Mouse (Mus musculus): ENCODE measurements around the gene 1810009A15Rik. TPM values are rescaled to one million over a fixed set of nuclear protein-coding genes. Genes with fewer than 3 reads are reported as not detected.

Gene 1810009A15Rik
- polyA plus RNA-seq (2015; fragmentation: Nextera tagmentation; extraction: Ambion mirVana) = 76.8 and 83.8 TPM in 2 replicates

DNA sequence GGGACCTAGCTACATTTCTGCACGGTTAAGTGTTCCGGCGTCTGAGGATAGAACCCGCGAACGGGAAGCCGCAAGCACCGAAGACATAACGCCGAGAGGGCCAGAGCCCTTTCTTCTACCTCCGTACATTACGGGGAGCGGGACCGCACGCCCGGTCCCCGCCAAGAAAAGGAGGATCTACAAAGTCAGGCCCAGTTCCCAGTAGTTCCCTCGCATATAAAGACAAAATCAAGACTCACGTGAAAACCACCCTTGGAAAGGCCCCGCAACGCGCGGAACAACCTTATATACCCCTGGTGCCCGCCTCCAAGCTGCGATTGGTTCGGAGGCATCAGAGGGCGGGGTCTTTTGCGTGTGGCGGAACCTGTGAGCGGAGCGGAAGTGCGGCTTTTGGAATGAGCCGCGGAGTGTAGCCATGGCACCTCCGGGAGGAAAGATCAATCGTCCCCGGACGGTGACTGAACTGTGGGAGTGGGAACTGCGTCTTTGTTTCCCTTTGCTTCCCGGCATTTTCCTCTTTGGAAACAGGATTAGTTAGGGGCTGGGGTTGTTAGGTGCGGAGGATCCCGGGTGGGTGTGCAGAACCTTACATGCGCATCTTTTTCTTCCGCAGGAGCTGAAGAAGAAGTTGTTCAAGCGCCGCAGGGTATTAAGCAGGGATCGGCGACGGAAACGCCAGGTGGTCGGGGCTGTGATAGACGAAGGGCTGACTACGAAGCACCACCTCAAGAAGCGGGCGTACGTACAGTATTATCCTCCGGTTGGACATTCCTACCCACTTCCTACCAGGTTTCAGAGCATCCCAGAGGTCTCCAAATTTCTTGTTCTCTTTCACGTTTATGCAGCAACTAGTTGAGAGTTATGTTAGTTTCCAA, at the start of gene 1810009A15Rik, which contains the start of gene Gm49416:
TSS of gene 1810009A15Rik (plus strand) at position 343 of the 875 bp plus-strand sequence.
TSS of gene Gm49416 (plus strand) at position 416 of the 875 bp plus-strand sequence.

DNA sequence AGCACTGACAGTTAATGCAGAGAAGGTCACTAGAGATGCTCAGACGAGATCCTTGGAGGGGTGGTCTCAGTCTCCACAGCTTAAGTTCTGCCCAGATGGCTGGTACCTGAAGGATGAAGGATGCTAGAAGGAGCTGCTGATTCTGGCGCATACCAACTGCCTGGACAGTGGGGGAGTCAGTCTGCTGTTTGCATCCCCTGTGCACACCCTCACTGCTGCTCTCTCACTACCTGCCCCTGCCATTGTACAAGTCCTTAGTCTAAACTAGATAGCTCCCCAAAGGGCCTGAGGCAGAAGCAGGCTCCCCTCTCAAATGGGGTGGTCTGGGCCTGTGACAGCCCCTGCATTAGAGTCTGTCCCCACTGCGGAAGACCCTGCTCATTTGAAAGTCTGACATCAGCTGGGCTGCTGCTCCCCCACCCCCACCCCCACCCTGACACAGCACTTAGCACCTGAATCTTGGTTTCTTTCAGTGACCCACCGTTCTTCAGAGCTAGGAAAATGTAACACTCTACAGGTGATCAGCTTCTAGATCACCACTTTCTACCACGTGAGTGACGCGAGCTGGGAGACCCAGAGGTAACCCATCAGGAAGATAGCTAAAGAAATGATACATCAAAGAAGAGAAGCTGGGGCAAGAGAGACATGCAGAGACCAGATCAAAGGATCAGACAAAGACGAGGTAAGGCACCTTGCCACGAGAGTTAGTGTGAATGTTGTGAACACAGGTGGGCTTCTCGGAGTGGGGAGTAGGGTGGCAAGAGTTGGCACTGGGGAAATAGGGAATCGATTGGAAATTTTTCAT, 49.3 kb upstream of the 1810009A15Rik start, which contains the start of gene Gng3:
TSS of gene Gng3 (minus strand) at position 92 of the 805 bp plus-strand sequence.

DNA sequence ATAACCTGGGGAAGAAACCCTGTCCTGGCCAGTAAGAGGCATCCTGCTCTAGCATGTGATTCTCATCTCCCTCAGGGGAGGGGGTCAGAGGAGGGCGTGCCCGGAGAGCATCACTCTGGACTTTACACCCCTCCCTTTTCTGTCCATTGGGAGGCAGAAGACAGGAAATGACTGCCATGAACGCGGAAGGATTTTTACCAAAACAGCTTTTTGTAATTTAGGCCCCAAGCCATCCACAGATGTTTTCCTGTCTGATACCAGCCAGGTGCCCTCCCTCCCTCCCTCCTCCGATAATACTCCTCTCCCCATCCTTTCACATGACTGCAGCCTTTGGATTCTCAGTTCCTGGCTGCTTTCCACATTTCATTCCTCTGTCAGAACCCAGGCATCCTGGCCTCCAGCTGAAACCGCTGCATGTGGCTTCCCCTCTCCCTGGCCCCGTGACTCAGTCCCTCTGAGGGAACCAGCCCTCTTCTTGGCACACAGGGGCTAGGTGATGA, 38.2 kb upstream of the 1810009A15Rik start, which contains the start of gene Lrrn4cl:
TSS of gene Lrrn4cl (plus strand) at position 367 of the 500 bp plus-strand sequence.

DNA sequence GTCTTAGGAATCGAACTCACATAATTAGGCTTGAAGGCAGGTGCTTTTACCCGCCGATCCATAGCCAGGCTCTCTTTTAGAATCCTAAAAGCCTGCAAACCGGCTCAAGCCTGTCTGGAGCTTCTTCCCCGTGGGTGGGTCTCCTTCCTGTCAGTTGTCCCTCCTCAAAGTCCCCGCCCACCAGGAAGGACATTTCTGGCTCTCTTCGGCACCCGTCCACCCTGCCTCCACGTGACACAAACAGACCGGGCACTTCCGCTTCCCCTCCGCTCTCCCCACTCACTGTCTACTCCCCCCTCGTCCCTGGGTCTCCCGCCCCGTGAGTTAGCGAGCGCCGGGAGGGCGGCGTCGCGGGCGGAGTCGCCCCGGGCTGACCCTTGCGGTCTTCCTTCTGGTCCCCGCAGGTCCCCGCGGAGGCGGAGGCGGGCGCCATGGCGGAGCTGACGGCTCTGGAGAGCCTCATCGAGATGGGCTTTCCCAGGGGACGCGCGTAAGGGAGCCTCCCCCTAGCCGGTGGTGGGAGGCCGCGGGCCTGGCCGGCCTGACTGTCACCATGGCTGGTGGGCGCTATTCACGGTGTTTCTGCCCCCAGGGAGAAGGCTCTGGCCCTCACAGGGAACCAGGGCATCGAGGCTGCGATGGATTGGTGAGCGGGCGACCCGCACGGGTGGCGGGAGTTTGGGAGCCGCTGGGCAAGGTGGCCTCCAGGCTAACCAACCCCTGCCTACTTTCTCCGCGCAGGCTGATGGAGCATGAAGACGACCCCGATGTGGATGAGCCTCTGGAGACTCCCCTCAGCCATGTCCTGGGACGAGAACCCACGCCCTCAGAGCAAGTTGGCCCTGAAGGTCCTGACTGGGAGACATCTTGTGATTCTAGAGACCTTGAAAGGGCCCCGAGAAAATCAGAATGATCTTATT, 17.1 kb upstream of the 1810009A15Rik start, which contains the start of gene Ubxn1:
TSS of gene Ubxn1 (plus strand) at position 230 of the 920 bp plus-strand sequence.

DNA sequence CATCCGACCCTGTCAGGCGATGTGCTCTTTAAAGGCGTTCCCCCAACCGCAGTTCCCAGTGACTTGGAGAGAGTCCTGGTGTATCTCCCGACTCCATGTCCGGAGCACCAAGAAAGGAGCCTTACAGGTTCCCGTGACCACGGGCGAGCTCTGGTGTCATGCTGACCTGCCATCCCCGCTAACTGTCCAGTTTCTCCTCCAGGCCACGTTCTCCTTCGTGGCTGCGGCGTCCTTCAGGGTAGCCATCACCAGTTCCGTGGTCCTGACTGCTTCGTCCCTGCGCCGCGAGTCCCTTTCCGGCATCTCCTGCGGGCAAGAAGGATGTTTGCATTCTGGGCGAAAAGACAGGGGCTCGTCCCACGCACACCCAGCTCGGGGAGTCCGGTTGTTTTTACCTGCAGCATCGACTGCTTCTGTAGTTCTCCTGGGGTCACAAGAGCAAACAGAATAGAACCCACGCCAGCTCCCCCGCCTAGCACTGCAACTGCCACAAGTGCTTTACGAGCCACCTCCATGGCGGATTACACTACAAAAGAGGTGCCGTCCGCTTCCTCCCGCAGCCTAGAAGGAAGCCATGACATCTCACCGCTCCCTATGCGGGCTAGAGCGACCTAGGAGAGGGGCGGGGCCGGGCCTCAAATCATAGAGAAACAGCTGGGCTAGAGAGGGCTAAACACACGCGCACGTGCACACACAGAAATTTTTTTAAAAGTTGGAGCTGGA, 8.2 kb upstream of the 1810009A15Rik start, which contains the start of gene Uqcc3:
TSS of gene Uqcc3 (minus strand) at position 613 of the 723 bp plus-strand sequence.

DNA sequence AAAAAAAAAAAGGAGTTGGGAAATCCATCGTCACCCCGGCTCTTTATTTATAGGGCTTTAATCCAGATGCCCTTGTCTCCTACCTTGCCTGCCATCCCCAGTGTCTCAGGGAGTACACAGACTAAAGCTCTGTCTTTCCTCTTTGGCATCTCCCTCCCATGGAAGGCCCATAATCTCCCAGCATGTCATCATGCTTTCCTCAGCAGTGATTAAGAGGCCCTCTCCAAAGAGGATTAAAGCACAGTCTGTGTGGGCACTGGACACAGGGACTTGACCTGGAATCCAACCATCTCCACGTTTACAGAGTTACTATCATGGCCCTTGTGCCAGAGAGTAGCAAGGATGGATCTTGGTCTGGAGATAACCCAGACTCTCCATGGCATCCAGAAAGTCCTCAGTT, 5.0 kb upstream of the 1810009A15Rik start, which contains the start of the genes Lbhd1 and Gm49403:
TSS of gene Lbhd1 (plus strand) at position 117 of the 400 bp plus-strand sequence.
TSS of gene Gm49403 (plus strand) at position 315 of the 400 bp plus-strand sequence.

DNA sequence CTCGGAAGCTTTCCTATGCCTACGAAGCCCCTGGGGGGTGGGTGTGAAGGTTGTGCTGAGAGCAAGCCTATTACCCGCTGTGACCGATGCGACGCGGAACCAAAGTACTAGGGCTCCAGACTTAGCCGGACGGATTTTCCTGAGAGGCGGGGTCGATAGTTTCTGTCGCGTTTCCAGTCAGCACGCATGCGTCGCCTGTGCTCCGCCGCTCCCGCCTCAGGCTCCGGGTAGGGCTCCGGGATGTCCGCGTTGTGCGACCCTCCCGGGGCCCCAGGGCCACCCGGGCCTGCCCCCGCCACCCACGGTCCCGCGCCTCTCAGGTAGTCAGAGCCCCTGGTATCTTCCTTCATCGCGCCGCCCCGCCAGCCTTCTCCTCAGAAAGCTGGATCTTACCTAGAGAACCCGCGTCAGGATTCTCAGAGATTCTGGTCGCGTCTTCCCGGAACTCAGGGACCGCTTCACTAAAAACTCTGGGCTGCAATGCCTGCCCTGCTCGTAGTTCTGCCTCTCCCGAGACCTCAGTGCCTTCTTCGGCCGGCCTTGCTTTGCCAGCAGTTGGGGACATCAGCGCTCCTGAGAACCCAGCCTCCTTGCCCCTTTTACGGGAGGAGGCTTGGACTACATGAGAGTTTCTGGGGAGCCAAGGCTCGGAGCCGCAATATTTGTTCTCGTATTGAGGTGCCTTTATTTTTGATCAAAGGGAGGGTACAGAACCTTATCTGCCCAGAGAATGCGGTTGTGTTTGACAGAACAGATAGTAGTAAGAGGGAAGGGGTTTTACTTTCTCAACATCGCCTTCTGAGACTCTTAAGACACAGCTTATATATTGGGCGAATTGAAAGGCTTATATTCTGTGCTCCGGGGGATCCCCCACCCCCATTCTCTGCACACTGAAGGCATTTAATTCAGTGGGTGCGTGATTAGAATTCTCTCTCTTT, 4.4 kb downstream of the 1810009A15Rik start, which contains the start of gene Ints5:
TSS of gene Ints5 (plus strand) at position 177 of the 938 bp plus-strand sequence.

DNA sequence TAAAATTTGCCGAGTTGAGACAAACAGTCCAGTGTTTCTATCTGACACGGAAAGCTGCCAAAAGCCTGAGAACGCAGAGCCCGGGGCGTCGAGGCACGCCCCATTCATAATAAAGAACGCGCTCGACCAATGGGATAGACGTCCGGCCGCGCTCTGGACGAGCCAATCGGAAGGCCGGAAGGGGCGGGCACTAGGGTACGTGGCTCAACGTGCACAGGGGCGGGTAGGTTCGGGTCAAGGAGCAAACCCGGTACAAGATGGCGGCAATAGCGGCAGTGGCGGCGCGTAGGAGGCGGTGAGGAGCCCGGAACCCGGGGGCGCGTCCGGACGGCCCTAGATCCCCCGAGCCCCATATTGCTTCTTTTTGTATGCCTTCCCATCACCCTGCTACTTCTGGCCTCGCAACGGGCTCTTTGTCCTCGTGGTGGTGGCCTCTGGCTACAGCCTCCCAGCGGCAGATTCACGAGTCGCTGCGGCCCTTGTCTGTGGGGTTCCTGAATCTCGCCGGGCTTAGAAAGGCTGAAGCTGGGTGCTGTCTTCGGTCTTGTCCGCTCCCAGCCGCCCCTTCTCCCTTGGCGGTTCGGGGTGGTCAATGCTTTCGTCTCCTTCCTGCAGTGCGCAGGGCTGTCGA, 9.3 kb downstream of the 1810009A15Rik start, which contains the start of gene Ganab:
TSS of gene Ganab (plus strand) at position 207 of the 631 bp plus-strand sequence.

DNA sequence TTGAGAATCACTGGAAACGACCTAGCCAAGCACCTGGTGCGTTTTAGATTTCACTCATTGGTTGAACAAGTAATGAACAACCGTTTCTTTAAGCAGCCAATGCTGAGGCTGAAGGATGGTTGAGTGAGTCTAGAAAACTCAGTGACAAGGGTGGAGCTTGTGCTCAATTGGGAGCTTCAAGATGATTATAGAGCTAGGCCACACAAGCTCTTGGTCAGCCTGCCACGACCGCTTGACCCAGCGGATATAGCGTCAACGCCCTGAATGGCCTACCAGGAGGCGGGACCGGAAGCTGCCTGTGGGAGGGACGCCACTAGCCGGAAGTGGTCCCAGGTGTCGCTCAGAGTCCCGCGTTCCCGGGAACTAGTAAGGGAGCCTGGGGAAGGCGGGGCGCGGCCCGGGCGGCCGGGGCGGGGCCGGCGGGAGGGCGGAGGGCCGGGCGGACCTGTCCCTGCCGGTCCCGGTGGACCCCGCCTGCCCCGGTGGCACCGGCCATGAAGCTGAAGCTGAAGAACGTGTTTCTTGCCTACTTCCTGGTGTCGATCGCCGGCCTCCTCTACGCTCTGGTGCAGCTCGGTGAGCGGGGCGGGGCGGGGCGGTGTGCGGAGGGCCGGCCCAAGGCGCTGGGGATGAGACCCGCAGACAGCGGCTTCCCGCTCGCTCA, 31.6 kb downstream of the 1810009A15Rik start, which contains the start of gene B3gat3:
TSS of gene B3gat3 (plus strand) at position 302 of the 664 bp plus-strand sequence.

DNA sequence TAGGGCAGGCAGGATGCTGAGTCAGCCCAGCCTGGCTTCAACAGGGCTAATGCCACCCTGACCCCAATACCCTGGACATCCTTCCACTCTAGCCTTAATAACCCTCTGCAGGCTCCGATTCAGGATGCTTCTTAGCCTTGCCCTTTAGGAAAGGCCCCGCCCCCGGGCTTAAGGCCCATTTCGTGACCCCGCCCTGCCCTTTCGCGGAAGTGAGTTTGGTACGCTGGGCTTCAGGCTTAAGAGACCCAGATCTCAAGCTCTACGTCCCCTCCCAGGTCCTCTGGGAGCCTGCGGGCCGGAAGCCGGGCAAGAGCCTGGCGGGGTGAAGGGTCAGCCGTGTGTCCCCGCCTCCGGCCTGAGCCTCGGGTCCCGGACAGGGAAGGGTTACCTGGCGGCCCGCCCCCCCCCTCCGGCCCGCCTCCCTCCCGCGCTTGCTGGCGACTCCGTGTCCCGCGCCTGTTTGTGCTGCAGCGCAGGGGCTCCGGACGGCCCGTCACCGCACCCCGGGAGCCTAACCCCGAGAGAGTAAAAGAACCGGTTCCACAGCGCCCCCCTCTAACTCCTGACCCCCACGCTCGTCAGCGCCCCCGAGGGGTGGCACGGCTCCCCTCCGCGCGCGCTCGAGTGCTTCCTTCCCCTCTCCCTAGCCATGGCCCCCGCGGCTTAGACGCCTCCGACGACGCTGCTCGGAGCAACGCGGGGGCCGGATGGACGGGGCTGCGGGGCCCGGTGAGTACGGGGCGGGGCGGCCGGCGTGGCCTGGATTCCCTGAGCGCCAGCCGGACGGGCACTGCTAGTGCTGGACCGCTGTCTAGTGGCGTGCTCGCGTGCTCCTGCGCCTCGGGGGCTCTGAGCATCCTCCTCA, 40.8 kb downstream of the 1810009A15Rik start, which contains the start of the genes Rom1 and Eml3:
TSS of gene Rom1 (minus strand) at position 133 of the 865 bp plus-strand sequence.
TSS of gene Eml3 (plus strand) at position 329 of the 865 bp plus-strand sequence.

Small RNAs within 50 kb of the gene (microRNA-seq; reads per million reads assigned to microRNA genes)
- gene Mir5136 (ENCODE audit: borderline replicate concordance, insufficient number of aligned reads) = not detected

Other genes with a start within 250 kb of the 1810009A15Rik start
- gene Chrm1, start 225.1 kb upstream of the 1810009A15Rik start, polyA plus RNA-seq (2015; fragmentation: Nextera tagmentation; extraction: Ambion mirVana) = 0.91 and 2.2 TPM in 2 replicates
- gene Slc3a2, start 165.5 kb upstream of the 1810009A15Rik start, polyA plus RNA-seq (2015; fragmentation: Nextera tagmentation; extraction: Ambion mirVana) = 83.1 and 141 TPM in 2 replicates
- gene Wdr74, start 153.0 kb upstream of the 1810009A15Rik start, polyA plus RNA-seq (2015; fragmentation: Nextera tagmentation; extraction: Ambion mirVana) = 55.6 and 64.3 TPM in 2 replicates
- not detected in 2 replicates for gene 1700092M07Rik, start 148.1 kb upstream of the 1810009A15Rik start, polyA plus RNA-seq (2015; fragmentation: Nextera tagmentation; extraction: Ambion mirVana)
- gene Stx5a, start 147.4 kb upstream of the 1810009A15Rik start, polyA plus RNA-seq (2015; fragmentation: Nextera tagmentation; extraction: Ambion mirVana) = 85.3 and 122 TPM in 2 replicates
- 57.3 and 70.5 TPM in 2 replicates for gene Nxf1, start 131.8 kb upstream of the 1810009A15Rik start, polyA plus RNA-seq (2015; fragmentation: Nextera tagmentation; extraction: Ambion mirVana)
- 187 and 192 TPM in 2 replicates for gene Tmem223, start 117.9 kb upstream of the 1810009A15Rik start, polyA plus RNA-seq (2015; fragmentation: Nextera tagmentation; extraction: Ambion mirVana)
- 117 and 159 TPM in 2 replicates for gene Tmem179b, start 114.4 kb upstream of the 1810009A15Rik start, polyA plus RNA-seq (2015; fragmentation: Nextera tagmentation; extraction: Ambion mirVana)
- gene Taf6l, start 102.4 kb upstream of the 1810009A15Rik start, polyA plus RNA-seq (2015; fragmentation: Nextera tagmentation; extraction: Ambion mirVana) = 14.0 and 14.5 TPM in 2 replicates
- 250 and 252 TPM in 2 replicates for gene Polr2g, start 90.3 kb upstream of the 1810009A15Rik start, polyA plus RNA-seq (2015; fragmentation: Nextera tagmentation; extraction: Ambion mirVana)
- 3.5 and 3.7 TPM in 2 replicates for gene Zbtb3, start 86.3 kb upstream of the 1810009A15Rik start, polyA plus RNA-seq (2015; fragmentation: Nextera tagmentation; extraction: Ambion mirVana)
- gene Ttc9c, start 69.5 kb upstream of the 1810009A15Rik start, polyA plus RNA-seq (2015; fragmentation: Nextera tagmentation; extraction: Ambion mirVana) = 19.5 and 25.9 TPM in 2 replicates
- 2.6 and 4.1 TPM in 2 replicates for gene Hnrnpul2, start 68.8 kb upstream of the 1810009A15Rik start, polyA plus RNA-seq (2015; fragmentation: Nextera tagmentation; extraction: Ambion mirVana)
- not detected in 2 replicates for gene AC129217.1, start 59.1 kb upstream of the 1810009A15Rik start, polyA plus RNA-seq (2015; fragmentation: Nextera tagmentation; extraction: Ambion mirVana)
- 50.5 and 77.3 TPM in 2 replicates for gene Bscl2, start 51.4 kb upstream of the 1810009A15Rik start, polyA plus RNA-seq (2015; fragmentation: Nextera tagmentation; extraction: Ambion mirVana)
- 32.7 and 80.6 TPM in 2 replicates for gene Gng3, start 49.7 kb upstream of the 1810009A15Rik start, polyA plus RNA-seq (2015; fragmentation: Nextera tagmentation; extraction: Ambion mirVana)
- 15.3 and 22.8 TPM in 2 replicates for gene Lrrn4cl, start 38.1 kb upstream of the 1810009A15Rik start, polyA plus RNA-seq (2015; fragmentation: Nextera tagmentation; extraction: Ambion mirVana)
- gene Ubxn1, start 17.4 kb upstream of the 1810009A15Rik start, polyA plus RNA-seq (2015; fragmentation: Nextera tagmentation; extraction: Ambion mirVana) = 177 and 268 TPM in 2 replicates
- gene Uqcc3, start 7.9 kb upstream of the 1810009A15Rik start, polyA plus RNA-seq (2015; fragmentation: Nextera tagmentation; extraction: Ambion mirVana) = 120 and 130 TPM in 2 replicates
- 69.8 and 70.7 TPM in 2 replicates for gene Lbhd1, start 5.1 kb upstream of the 1810009A15Rik start, polyA plus RNA-seq (2015; fragmentation: Nextera tagmentation; extraction: Ambion mirVana)
- not detected in 2 replicates for gene Gm49403, start 4.9 kb upstream of the 1810009A15Rik start, polyA plus RNA-seq (2015; fragmentation: Nextera tagmentation; extraction: Ambion mirVana)
- not detected in 2 replicates for gene Gm49416, start 73 bp downstream of the 1810009A15Rik start, polyA plus RNA-seq (2015; fragmentation: Nextera tagmentation; extraction: Ambion mirVana)
- gene Ints5, start 4.2 kb downstream of the 1810009A15Rik start, polyA plus RNA-seq (2015; fragmentation: Nextera tagmentation; extraction: Ambion mirVana) = 15.9 and 19.0 TPM in 2 replicates
- 35.9 and 58.5 TPM in 2 replicates for gene Ganab, start 9.2 kb downstream of the 1810009A15Rik start, polyA plus RNA-seq (2015; fragmentation: Nextera tagmentation; extraction: Ambion mirVana)
- 35.8 and 37.6 TPM in 2 replicates for gene B3gat3, start 31.5 kb downstream of the 1810009A15Rik start, polyA plus RNA-seq (2015; fragmentation: Nextera tagmentation; extraction: Ambion mirVana)
- gene Rom1, start 40.5 kb downstream of the 1810009A15Rik start, polyA plus RNA-seq (2015; fragmentation: Nextera tagmentation; extraction: Ambion mirVana) = 10.2 and 10.6 TPM in 2 replicates
- gene Eml3, start 40.7 kb downstream of the 1810009A15Rik start, polyA plus RNA-seq (2015; fragmentation: Nextera tagmentation; extraction: Ambion mirVana) = 22.1 and 29.4 TPM in 2 replicates
- 62.8 and 87.3 TPM in 2 replicates for gene Mta2, start 53.0 kb downstream of the 1810009A15Rik start, polyA plus RNA-seq (2015; fragmentation: Nextera tagmentation; extraction: Ambion mirVana)
- gene Tut1, start 65.0 kb downstream of the 1810009A15Rik start, polyA plus RNA-seq (2015; fragmentation: Nextera tagmentation; extraction: Ambion mirVana) = 11.2 and 17.6 TPM in 2 replicates
- 168 and 205 TPM in 2 replicates for gene Eef1g, start 78.2 kb downstream of the 1810009A15Rik start, polyA plus RNA-seq (2015; fragmentation: Nextera tagmentation; extraction: Ambion mirVana)
- 33.6 and 44.4 TPM in 2 replicates for gene Ahnak, start 100.4 kb downstream of the 1810009A15Rik start, polyA plus RNA-seq (2015; fragmentation: Nextera tagmentation; extraction: Ambion mirVana)
- 17.1 and 23.9 TPM in 2 replicates for gene Scgb1a1, start 199.1 kb downstream of the 1810009A15Rik start, polyA plus RNA-seq (2015; fragmentation: Nextera tagmentation; extraction: Ambion mirVana)
- gene Asrgl1, start 246.8 kb downstream of the 1810009A15Rik start, polyA plus RNA-seq (2015; fragmentation: Nextera tagmentation; extraction: Ambion mirVana) = 13.5 and 14.4 TPM in 2 replicates

Data from adrenal gland, postnatal 0 days (tissue).